ENCODE assay signal across 19 mouse cellular contexts in genomic region chr3:145471094-145471493, GRCm38 (mm10).
DNase-seq lines count a peak whose midpoint lies in the region; ATAC-seq and TF ChIP-seq lines count a peak whose summit lies in the region.
"Had no signal": no experiment of that assay in that cellular context is flagged by ENCODE, and none has a peak within 500 bp of the region (broad histone marks: within the 10 kb centered on the region; RNA-seq: fewer than 3 reads in every experiment).

No protein-coding gene starts in this region.

- no peaks in the 10 kb centered on the region for H3K9me3 ChIP-seq in limb, embryonic 12.5 days
- no peaks in the 10 kb centered on the region for H3K9me3 ChIP-seq in limb, embryonic 10.5 days (replicated peaks)
- H3K9me3 ChIP-seq in limb, embryonic 14.5 days (ENCODE audit: control insufficient read depth, low read length): no peaks in the 10 kb centered on the region
- no peaks in the 10 kb centered on the region for H3K9me3 ChIP-seq in midbrain, postnatal 0 days (ENCODE audit: low read length)
- H3K9me3 ChIP-seq: midbrain, embryonic 15.5 days; neural tube, embryonic 12.5 days had no signal

- H3K4me2 ChIP-seq in limb, embryonic 12.5 days: no peak overlapping the region
- no peak overlapping the region for H3K4me2 ChIP-seq in limb, embryonic 14.5 days (replicated peaks; ENCODE audit: low read depth, low read length, severe bottlenecking)
- H3K4me2 ChIP-seq in midbrain, postnatal 0 days (ENCODE audit: low read depth, low read length, poor library complexity, severe bottlenecking): no peak overlapping the region
- H3K4me2 ChIP-seq: liver, embryonic 11.5 days; midbrain, embryonic 15.5 days; neural tube, embryonic 12.5 days had no signal

- TF ChIP-seq POLR2A in limb, embryonic 14.5 days (IDR thresholded peaks at IDR 0.05; ENCODE audit: borderline replicate concordance, extremely low read depth, insufficient read depth, insufficient read length): no peak

- no peak for TF ChIP-seq CTCF in midbrain, postnatal 0 days (IDR thresholded peaks at IDR 0.05)

- H3K4me3 ChIP-seq in limb, embryonic 12.5 days (replicated peaks): no peak overlapping the region
- no peak overlapping the region for H3K4me3 ChIP-seq in limb, embryonic 10.5 days
- H3K4me3 ChIP-seq in limb, embryonic 14.5 days (replicated peaks; ENCODE audit: low read length): no peak overlapping the region
- no peak overlapping the region for H3K4me3 ChIP-seq in midbrain, postnatal 0 days (ENCODE audit: low read depth, low read length)
- H3K4me3 ChIP-seq: layer of hippocampus, adult 2 months; left cerebral cortex, adult 2 months; midbrain, embryonic 15.5 days; neural tube, embryonic 12.5 days had no signal

- 0 out of 2 replicates have a peak overlapping the region, but pooled peaks have one; percentile 12 for H3K27ac ChIP-seq in limb, embryonic 12.5 days
- H3K27ac ChIP-seq in limb, embryonic 10.5 days: no peak overlapping the region
- no peak overlapping the region for H3K27ac ChIP-seq in limb, embryonic 14.5 days (replicated peaks; ENCODE audit: low read depth, low read length)
- H3K27ac ChIP-seq in midbrain, postnatal 0 days (ENCODE audit: low read depth, low read length): no peak overlapping the region
- H3K27ac ChIP-seq: layer of hippocampus, adult 2 months; left cerebral cortex, adult 2 months; midbrain, embryonic 15.5 days; neural tube, embryonic 12.5 days had no signal

- H3K27me3 ChIP-seq in limb, embryonic 12.5 days: no peaks in the 10 kb centered on the region
- no peaks in the 10 kb centered on the region for H3K27me3 ChIP-seq in limb, embryonic 10.5 days (ENCODE audit: low read depth, poor library complexity, severe bottlenecking)
- H3K27me3 ChIP-seq in limb, embryonic 14.5 days (ENCODE audit: control insufficient read depth, insufficient read depth, low read length): no peaks in the 10 kb centered on the region
- H3K27me3 ChIP-seq in midbrain, postnatal 0 days (ENCODE audit: insufficient read depth, low read length): no peaks in the 10 kb centered on the region
- H3K27me3 ChIP-seq: midbrain, embryonic 15.5 days; neural tube, embryonic 12.5 days had no signal

- no peak for ATAC-seq in limb, embryonic 12.5 days (ENCODE audit: insufficient number of reproducible peaks, insufficient read depth, low FRiP score, low TSS enrichment, low read depth)
- ATAC-seq in limb, embryonic 14.5 days (ENCODE audit: low FRiP score, low read depth): peak; percentile 41; the same call in 1 of the 2 replicates
- ATAC-seq in midbrain, postnatal 0 days (ENCODE audit: low FRiP score): no peak
- ATAC-seq: forebrain, postnatal 0 days; inflammation-experienced regulatory T-cells, adult 6 months; midbrain, embryonic 15.5 days had no signal

- no peak overlapping the region for H3K9ac ChIP-seq in limb, embryonic 12.5 days (replicated peaks)
- no peak overlapping the region for H3K9ac ChIP-seq in limb, embryonic 14.5 days (ENCODE audit: low read depth, low read length, severe bottlenecking)
- H3K9ac ChIP-seq in midbrain, postnatal 0 days (replicated peaks; ENCODE audit: low read length, poor library complexity, severe bottlenecking): no peak overlapping the region
- H3K9ac ChIP-seq: forebrain, postnatal 0 days; midbrain, embryonic 15.5 days; neural tube, embryonic 12.5 days had no signal

- 55% methylated on average over 4 of the region's 4 CpGs for WGBS in limb, embryonic 12.5 days
- WGBS in limb, embryonic 10.5 days: 78% methylated on average over 4 of the region's 4 CpGs
- WGBS in limb, embryonic 14.5 days: 50% methylated on average over 4 of the region's 4 CpGs
- 91% methylated on average over 4 of the region's 4 CpGs for WGBS in midbrain, postnatal 0 days

- H3K36me3 ChIP-seq in limb, embryonic 12.5 days: no peaks in the 10 kb centered on the region
- H3K36me3 ChIP-seq in limb, embryonic 10.5 days: no peaks in the 10 kb centered on the region
- no peaks in the 10 kb centered on the region for H3K36me3 ChIP-seq in limb, embryonic 14.5 days (ENCODE audit: control insufficient read depth, insufficient read depth, low read length)
- H3K36me3 ChIP-seq in midbrain, postnatal 0 days (ENCODE audit: insufficient read depth, low read length): no peaks in the 10 kb centered on the region
- H3K36me3 ChIP-seq: midbrain, embryonic 15.5 days; neural tube, embryonic 12.5 days had no signal

- H3K4me1 ChIP-seq in limb, embryonic 12.5 days (replicated peaks): peaks cover 13% of the 10 kb centered on the region
- no peaks in the 10 kb centered on the region for H3K4me1 ChIP-seq in limb, embryonic 10.5 days
- no peaks in the 10 kb centered on the region for H3K4me1 ChIP-seq in limb, embryonic 14.5 days (ENCODE audit: control insufficient read depth, insufficient read depth, low read length)
- H3K4me1 ChIP-seq in midbrain, postnatal 0 days (ENCODE audit: insufficient read depth, low read length): no peaks in the 10 kb centered on the region
- H3K4me1 ChIP-seq: midbrain, embryonic 15.5 days; neural tube, embryonic 12.5 days had no signal

- DNase-seq in limb, embryonic 10.5 days (ENCODE audit: low spot score): no peak
- DNase-seq in Muller cell, postnatal 12 days (ENCODE audit: inconsistent ontology term): peak; percentile 86
- no peak for DNase-seq in limb, embryonic 14.5 days (ENCODE audit: low spot score)
- DNase-seq in lung, postnatal 4 days: peak; percentile 13 to 25
- DNase-seq in midbrain, postnatal 0 days (ENCODE audit: low spot score): no peak
- DNase-seq in thymus, postnatal 10 days (ENCODE audit: low spot score in 2 of 2): no peak
- no peak for DNase-seq in adrenal gland, adult 8-10 months
- DNase-seq: cerebellum, adult 18-20 months; forebrain, postnatal 0 days; gastrocnemius, postnatal 10 days; right cerebral cortex, postnatal 4 days; thymus, adult 2 months had no signal

Comparison
In these comparisons a context has a peak if more than half of its experiments do, and no peak if none do; other contexts are left out.
1. DNase-seq: peak in Muller cell, postnatal 12 days (single experiment) and lung, postnatal 4 days (2 of 2); none in limb, embryonic 10.5 days (single experiment), limb, embryonic 14.5 days (single experiment), midbrain, postnatal 0 days (single experiment), thymus, postnatal 10 days (0 of 2) and adrenal gland, adult 8-10 months (single experiment).